Mouse (Mus musculus): ENCODE results near the gene Mprip.

Mprip gene

DNA sequence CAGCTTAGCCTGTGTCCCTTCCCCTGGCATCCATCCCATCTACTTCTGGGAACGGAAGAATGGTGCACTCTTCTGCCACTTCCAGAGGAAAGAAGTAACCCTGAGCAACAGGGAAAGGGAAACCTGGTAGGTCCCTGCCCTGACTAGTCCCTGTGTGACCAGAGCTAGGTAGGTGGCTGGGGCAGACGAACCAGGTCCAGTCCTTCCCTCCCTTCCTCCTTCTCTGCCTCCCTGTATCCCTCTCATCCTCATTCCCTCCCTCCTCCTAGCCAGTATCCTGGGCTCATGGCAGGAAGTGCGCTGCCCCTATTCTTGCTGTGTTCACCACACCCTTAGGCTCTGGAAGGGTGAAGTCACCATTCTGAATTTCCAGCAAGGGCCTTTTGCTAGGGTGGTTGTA is 70.7 kb downstream of the Mprip start:
- TF ChIP-seq GATA4 (IDR thresholded peaks at IDR 0.05; ENCODE audit: insufficient replicate concordance, low read length), result no peak

DNA sequence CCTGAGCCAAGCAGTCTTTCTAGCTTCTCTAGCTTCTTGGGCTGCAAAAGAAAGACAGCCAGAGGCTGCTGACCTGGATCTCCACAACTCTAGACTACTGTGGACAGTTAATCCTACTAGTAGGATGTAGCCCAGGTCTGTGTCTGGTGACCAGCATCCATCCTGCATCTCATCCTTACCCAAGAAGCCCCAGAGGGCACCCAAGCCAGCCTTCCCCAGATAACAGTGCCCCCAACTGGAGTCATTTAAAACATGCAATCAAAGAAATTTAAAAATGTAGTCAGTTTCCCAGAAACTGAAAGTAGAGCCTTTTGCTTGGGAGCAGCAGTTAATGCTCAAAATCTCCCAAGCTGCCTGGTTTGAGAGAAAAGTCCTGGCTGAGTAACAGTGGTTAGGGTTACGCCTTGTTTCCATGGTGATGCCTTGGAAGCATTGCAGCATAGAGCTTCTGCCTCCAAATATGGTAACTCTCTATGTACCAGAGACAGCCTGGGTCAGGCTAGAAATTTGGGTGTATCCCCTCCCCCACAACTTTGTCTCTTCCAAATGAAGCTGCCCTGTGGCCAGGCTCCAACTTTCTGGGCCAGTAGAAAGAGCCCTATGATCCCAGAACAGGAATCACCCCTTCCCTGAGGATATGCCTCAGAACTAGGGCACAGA is 71.4 kb downstream of the Mprip start:
- TF ChIP-seq GATA4 (IDR thresholded peaks at IDR 0.05; ENCODE audit: insufficient replicate concordance, low read length), result no peak

DNA sequence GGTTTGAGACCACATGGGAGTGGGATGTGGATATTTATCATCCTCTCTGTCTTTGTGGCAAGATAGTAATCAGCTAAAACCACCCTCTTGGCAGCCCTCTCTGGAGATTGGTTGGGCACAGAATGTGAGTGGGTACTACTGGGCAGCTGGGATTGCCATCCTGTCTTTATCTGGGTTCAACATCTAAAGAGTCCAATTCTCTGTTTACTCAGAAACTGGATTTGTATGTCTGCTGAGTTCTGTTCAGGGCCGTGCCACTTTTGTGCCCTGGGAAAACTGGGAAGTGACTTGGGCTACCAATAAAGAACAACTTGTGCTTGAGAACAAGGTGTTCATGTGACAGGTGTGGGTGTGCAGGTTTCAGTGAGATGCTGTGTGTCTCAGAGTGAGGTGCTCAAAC is 73.2 kb downstream of the Mprip start:
- TF ChIP-seq GATA4 (IDR thresholded peaks at IDR 0.05; ENCODE audit: insufficient replicate concordance, low read length), result no peak

DNA sequence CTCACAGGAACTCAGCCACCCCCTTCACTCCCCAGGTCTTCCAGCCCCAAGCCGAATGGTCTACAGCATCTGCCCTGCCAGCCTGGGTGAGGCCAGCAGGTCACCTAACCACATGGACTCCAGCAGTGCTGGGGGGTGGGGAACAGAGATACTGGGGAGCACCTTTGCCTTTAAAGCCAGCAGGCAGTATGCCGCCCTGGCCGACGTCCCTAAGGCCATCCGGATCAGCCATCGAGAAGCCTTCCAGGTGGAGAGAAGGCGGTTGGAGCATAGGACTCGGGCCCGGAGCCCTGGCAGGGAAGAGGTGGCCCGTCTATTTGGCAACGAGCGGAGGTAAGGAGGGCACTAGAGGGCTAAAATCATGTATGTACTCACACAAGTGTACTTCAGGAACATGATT is 76.1 kb downstream of the Mprip start:
- no peak for TF ChIP-seq GATA4 (IDR thresholded peaks at IDR 0.05; ENCODE audit: insufficient replicate concordance, low read length)

DNA sequence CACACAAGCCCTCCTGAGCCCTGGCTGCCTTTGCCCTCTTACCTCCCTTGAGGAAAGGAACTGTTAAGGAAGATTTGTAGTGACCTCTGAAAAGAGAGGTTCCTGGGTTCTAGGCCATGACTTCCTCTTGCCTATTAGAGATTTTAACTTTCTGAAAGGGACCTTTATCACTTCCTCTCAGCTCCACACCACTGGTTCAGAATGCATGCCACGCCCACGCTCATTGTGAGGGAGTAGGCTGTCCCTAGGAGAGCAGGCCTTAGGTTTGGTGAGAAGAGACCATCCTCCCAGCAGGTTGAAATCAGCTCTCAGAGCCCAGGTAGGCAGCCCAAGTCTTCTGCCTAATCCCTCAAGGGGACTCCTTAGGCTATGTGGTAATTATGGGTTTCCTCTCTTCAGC is 78.9 kb downstream of the Mprip start:
- TF ChIP-seq GATA4 (IDR thresholded peaks at IDR 0.05; ENCODE audit: insufficient replicate concordance, low read length), result no peak

DNA sequence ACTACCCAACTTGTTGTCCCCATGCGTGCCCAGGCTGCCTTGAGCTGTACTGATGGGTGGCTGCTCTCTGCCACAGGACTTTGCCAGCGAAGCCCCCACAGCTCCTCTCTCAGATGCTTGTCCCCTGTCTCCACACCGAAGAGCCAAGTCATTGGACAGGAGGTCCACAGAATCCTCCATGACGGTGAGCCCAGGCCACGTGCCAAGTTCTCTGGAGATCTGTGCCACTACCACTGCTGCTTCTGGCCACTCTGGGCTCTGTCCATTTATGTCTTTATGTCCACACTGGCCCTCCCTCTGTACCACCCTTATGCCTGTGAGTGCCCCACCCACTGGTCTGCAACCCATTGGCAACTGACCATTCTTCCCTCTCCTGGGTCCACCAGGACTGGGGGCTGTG is 80.8 kb downstream of the Mprip start:
- TF ChIP-seq GATA4 (IDR thresholded peaks at IDR 0.05; ENCODE audit: insufficient replicate concordance, low read length), result no peak

DNA sequence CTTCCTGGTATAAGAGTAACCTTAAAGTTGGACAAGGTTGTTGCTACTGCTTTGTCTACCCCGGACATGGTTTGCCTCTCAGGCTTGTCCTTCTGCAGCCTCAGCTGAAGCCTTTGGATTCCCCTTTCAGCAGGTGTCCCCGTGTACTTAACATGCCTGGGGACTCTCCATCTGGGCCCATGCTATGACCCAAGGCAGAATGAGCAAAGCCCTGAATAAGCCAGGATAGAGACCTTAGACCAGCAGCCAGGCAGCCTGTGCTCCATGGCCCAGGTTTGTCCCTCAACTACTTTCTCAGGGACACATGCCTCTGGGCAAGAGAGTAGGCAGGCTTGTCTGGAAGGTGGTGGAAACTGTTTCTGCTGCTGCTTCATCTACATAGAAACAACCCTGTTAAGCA is 82.2 kb downstream of the Mprip start:
- TF ChIP-seq GATA4 (IDR thresholded peaks at IDR 0.05; ENCODE audit: insufficient replicate concordance, low read length), result no peak

DNA sequence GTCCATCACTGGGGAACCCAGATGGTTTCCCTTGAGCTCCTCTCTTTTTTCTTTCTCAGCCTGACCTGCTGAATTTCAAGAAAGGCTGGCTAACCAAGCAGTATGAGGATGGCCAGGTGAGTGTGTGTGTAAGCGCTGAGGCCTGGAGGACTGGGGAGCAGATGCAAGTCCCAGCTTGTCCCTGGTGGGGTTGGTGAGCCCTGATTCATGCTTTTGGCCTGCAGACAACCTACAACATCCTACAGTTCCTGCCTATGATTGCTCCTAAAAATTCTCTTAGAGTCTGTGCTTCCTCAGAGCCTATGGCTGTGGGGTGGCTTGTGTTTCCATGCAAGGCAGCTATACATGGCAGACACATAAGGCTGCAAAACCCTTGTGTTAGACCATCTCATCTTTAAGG is 82.6 kb downstream of the Mprip start:
- TF ChIP-seq GATA4 (IDR thresholded peaks at IDR 0.05; ENCODE audit: insufficient replicate concordance, low read length), result no peak

DNA sequence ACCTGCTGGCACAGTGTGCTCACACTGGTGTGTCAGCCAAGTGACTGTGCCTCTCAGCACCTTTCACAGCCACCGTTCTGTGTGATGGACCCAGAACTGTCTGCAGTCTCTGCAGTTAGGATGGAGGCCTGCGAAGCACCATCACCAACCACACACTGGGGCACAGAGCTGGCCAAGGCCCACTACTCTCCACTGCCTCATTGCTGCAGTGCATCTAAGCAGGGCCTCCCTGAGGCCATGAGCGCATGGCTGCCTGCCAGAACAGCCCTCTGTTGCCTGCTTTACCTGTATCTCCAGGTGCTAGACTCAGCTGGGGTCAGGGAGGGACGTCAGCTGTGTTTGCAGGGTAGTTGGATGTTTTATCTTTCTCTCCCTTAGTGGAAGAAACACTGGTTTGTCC is 83.3 kb downstream of the Mprip start:
- no peak for TF ChIP-seq GATA4 (IDR thresholded peaks at IDR 0.05; ENCODE audit: insufficient replicate concordance, low read length)

DNA sequence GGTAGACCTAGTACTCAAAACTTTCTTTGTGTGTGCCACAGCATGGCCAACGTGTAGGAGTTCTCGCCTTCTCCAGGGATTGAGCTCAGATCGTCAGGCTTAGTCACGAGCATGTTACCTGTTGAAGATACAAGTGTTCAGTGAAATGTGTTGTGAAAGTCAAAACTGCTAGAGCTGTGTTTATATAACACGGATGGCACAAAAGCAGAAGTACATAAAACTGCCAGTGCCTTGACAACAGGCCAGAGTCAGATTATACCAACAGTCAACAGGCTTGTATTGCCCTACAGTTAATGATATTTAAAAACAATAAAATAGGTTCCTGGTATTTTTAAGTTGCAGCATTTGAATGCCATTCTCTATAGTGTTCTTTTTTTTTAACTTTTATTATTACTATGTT is 84.7 kb downstream of the Mprip start:
- no peak for TF ChIP-seq GATA4 (IDR thresholded peaks at IDR 0.05; ENCODE audit: insufficient replicate concordance, low read length)

DNA sequence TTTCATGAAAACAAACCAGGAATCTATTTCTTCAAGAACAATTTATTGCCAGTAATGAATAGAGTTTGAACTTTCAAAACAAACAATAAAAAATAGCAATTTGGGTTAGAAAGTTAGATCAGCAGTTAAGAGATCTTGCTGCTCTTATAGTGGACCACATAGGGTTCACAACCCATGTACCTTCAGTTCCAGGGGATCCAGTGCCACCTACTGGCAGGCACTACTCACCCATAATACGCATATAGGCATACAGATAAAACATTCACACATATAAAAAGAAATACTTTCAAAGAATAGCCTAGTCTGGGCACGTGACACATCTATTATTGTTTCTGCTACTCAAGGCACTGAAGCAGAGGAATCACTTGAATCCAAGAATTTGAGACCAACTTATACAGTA is 85.5 kb downstream of the Mprip start:
- TF ChIP-seq GATA4 (IDR thresholded peaks at IDR 0.05; ENCODE audit: insufficient replicate concordance, low read length), result no peak

DNA sequence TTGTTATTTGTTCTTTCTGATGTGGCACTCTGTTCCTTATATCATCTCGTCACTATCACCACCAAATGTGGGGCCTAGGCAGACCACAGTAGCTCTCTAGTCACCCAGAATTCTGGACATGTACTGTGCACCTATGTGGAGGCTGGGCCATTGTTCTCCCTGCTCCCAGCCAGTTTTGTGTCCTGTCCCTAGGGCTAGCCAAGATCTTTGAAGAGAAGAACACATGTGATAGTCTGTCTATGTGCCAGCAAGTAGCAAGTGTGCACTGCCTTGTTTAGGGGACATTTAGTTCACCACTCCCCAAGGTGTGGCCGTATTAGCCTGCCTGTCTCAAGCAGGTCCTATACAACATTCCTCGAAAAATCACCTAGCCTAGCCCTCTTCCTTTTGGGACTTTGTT is 87.9 kb downstream of the Mprip start:
- no peak for TF ChIP-seq GATA4 (IDR thresholded peaks at IDR 0.05; ENCODE audit: insufficient replicate concordance, low read length)

DNA sequence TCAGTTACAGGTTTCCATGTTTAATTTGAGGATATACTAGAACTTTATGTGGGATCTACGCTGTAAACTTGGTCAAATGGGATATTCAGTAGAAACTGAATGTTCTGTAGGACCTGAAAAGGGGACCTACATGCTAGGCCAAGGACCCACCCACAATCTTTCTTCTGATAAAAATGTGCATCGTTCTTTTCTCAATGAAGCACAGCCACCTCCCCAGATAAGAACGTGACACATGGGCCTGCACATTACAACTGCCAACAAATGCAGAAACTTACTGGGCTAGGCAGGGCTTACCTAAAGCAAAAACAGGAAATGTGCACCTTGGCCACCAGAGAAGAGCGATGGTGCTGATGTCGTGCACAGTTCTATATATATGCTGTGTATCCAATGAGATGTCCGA is 93.4 kb downstream of the Mprip start:
- no peak for TF ChIP-seq GATA4 (IDR thresholded peaks at IDR 0.05; ENCODE audit: insufficient replicate concordance, low read length)

DNA sequence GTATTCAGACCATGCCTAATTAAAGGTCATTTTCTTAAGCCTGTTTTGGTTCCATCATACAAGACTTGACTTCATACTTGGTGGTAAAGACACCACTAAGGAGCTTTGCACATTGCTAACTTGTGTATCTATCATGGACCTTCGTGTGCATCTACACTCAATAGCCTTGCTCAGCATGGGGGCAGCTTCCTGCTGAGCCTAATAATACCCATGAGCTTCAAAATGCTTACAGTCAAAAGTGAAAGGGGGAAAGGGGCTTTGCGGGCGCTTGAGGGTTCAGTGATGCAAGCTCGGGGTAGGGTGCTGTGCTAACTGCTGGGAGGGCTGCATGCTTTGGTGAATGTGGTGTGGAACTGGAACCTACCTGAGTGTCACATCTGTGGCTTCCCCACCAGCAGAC is 95.2 kb downstream of the Mprip start:
- TF ChIP-seq GATA4 (IDR thresholded peaks at IDR 0.05; ENCODE audit: insufficient replicate concordance, low read length), result no peak

DNA sequence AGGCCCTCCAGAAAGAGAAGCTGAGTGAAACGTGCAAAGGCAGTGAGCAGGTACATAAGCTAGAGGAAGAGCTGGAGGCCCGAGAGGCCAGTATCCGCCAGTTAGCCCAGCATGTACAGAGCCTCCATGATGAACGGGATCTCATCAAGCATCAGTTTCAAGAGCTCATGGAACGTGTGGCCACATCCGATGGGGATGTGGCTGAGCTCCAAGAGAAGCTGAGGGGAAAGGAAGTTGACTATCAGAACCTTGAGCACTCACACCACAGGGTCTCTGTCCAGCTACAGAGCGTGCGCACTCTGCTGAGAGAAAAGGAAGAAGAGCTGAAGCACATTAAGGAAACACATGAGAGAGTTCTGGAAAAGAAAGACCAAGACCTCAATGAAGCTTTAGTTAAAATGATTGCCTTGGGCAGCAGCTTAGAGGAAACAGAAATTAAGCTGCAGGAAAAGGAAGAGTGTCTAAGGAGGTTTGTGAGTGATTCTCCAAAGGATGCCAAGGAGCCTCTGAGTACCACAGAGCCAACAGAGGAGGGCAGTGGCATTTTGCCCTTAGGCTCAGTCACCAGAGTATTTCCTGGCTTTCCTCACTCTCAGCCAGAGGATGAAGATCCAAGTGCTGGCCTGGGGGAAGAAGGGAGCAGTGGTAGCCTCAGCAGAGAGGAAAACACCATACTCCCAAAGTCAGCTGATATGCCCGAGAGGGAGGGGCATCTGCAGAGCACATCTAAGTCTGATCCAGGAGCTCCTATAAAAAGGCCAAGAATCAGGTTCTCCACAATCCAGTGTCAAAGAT is 97.3 kb downstream of the Mprip start:
- no peak for TF ChIP-seq GATA4 (IDR thresholded peaks at IDR 0.05; ENCODE audit: insufficient replicate concordance, low read length)

DNA sequence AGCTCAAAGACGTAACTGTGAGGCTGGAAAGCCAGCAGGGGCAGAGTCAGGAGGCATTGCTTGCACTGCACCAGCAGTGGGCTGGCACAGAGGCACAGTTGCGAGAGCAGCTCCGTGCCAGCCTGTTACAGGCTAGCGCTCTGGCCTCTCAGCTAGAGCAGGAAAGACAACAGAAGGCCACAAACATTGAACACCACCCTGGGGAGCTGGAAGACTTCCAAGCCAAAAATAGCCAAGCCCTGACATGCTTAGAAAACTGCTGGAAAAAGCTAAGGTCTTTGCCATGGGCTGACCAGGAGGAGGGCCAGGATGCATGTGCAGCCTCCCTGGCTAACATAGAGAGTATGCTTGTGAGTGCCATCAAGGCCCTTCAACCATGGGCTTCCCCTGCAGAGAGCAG is 98.1 kb downstream of the Mprip start:
- TF ChIP-seq GATA4 (IDR thresholded peaks at IDR 0.05; ENCODE audit: insufficient replicate concordance, low read length), result no peak

DNA sequence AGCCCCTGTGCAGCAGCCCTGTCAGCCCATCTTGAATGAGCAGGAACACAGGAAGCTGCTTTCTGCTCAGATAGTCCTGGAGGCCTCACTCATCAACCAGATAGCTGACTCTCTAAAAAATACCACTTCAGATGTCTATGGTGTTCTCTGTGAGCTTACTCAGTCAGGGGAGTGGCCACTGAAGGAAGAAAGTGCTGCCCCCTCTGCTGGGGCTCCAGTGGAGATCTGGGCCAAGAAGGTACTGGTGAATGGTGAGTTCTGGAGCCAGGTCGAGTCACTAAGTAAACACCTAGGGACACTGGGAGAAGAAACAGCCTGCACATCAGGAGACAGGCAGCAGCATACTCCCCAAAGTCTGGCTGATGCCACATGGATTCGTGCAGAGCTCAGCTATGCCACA is 98.5 kb downstream of the Mprip start:
- no peak for TF ChIP-seq GATA4 (IDR thresholded peaks at IDR 0.05; ENCODE audit: insufficient replicate concordance, low read length)

All from liver, adult (tissue).